Mouse (Mus musculus): Measurements from ENCODE around the gene Magi2. TPM values are rescaled to one million over a fixed set of nuclear protein-coding genes. Genes with fewer than 3 reads are reported as not detected.
"Not testable (repeated sequence)": the region's sequence is repeated elsewhere in the genome, so short reads cannot be mapped to it uniquely, and the experiment has no call there.

Gene Magi2
- polyA plus RNA-seq, 1 experiment from 2014 or later: 2.7 TPM

DNA sequence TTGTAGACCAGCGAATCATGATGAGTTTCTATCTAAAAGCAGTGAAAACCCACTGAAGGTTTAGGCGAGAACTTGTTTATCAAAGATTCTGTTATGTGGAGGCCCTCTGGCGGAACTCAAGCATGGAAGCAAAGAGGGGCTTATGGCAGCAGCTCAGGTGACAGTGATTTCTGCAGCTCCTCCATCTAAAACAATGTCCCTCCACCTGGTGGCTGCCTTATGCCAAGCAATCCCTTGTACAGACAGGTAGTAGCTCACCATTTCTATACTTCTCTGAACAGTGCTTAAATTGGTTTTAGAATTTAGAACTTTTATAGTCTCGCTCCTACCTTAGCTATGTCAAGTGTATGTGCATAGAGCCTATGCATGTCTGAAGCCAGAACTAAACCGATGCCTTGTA lies 1472.3 kb downstream of the Magi2 start:
- ATAC-seq (ENCODE audit: extremely low read depth, insufficient number of reproducible peaks, low FRiP score, low TSS enrichment): no peak
- H3K9ac ChIP-seq: no peak overlapping the region
- H3K4me2 ChIP-seq: no peak overlapping the region
- no peak overlapping the region for H3K27ac ChIP-seq (replicated peaks)
- 70% methylated on average over 5 of the region's 5 CpGs for WGBS
- H3K9me3 ChIP-seq: peaks cover 3% of the 10 kb centered on the region; the same call in 1 of the 2 replicates
- no peaks in the 10 kb centered on the region for H3K36me3 ChIP-seq
- H3K27me3 ChIP-seq (replicated peaks): peaks cover 3% of the 10 kb centered on the region; the same call in 1 of the 2 replicates
- peaks cover 5% of the 10 kb centered on the region for H3K4me1 ChIP-seq
- H3K4me3 ChIP-seq: no peak overlapping the region

DNA sequence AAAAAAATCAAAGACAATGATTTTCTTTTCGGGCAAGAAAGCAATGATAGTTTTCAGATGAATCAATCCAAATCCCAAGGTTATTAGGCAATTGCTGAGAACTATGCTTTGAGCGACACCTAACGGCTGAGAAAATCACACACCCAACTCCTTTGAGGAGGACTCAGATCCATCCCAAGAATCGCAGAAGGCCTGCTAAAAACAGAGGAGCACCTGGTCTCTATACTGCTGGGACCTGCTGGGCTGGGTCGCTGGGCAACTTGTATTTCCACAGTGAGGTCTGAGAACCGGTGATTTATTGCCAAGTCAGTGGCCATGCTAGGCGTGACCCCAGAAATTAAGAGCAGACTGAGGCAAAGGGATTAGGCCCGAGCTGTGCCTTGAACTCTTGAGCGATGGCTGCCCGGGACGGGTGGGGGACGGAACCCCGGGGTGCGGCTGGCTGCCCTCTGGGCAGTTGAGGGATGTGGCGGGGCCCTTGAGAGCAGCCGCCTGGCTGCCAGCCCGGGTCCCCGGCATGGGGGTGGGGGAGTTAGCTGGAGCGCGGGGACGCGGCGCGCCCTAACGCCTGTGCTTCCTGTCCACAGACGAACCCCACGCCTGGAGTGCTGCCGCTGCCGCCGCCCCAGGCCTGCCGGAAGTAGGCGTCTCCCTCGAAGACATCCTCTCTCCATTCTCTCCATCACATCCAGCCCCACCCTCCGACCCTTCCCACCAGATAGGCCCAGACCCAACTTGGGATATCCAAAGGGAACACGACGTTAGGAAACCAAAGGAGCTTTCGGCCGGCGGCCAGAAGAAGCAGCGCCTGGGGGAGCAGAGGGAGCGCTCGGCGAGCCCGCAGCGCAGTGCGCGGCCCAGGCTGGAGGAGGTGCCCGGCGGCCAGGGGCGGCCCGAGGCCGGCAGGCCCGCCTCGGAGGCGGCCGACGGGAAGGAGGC lies 1474.9 kb downstream of the Magi2 start:
- Histone ChIP-seq H3K4me2 (peak overlapping the region; percentile 87), H3K4me3 (peak overlapping the region; percentile 72), H3K27me3 (replicated peaks) (peaks cover 3% of the 10 kb centered on the region; the same call in 1 of the 2 replicates), H3K27ac (replicated peaks) (peak overlapping the region; percentile 93), H3K9me3 (no peaks in the 10 kb centered on the region), H3K36me3 (no peaks in the 10 kb centered on the region), H3K4me1 (peaks cover 5% of the 10 kb centered on the region), H3K9ac (peak overlapping the region; percentile 86)
- WGBS: under 1% methylated on average over 52 of the region's 57 CpGs
- ATAC-seq (ENCODE audit: extremely low read depth, insufficient number of reproducible peaks, low FRiP score, low TSS enrichment): peak; percentile 84

DNA sequence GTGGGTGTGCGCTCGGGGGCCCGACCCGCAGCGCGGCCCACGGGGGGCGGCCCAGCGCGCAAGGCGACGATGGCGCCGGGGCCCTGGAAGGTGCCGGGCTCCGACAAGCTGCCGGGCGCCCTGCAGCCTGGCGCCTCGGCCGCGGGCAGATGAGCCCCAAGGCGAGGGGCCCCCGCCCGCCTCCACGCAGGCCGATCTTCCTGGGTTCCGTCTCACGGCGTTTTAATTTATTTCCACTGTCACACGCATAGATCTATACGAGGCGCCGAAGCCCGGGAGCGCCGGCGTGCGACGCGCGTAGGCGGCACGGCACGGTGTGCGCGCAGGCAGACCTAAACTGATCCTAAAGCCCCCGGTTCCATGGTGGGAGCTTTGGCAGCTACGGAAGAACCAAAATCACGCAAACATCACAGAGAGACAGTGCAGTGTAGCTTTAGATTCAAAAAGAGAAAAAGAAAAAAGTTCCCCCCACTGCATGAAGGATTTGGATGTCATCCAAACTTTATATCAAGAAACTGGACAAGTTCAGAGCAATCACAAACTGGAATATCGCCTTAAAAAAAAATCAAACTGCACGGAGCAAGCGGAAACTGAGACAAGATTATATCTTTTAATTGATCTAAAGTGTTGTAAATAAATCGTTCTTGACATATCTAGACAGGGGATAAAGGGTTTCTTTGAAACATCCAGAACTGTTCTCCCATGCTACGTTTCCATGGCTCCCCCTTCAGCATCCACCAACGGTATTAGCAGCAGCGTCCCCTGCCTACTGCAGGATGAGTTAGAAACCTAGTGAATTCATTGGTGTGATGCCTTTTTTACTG lies 1475.9 kb downstream of the Magi2 start:
- Histone ChIP-seq H3K9ac (peak overlapping the region; percentile 86), H3K36me3 (no peaks in the 10 kb centered on the region), H3K9me3 (no peaks in the 10 kb centered on the region), H3K27ac (replicated peaks) (peak overlapping the region; percentile 93), H3K4me1 (peaks cover 5% of the 10 kb centered on the region), H3K4me2 (peak overlapping the region; percentile 87), H3K4me3 (peak overlapping the region; percentile 72), H3K27me3 (replicated peaks) (peaks cover 3% of the 10 kb centered on the region; the same call in 1 of the 2 replicates)
- peak; percentile 11; the same call in 1 of the 2 replicates for ATAC-seq (ENCODE audit: extremely low read depth, insufficient number of reproducible peaks, low FRiP score, low TSS enrichment)
- WGBS: under 1% methylated on average over 44 of the region's 57 CpGs

DNA sequence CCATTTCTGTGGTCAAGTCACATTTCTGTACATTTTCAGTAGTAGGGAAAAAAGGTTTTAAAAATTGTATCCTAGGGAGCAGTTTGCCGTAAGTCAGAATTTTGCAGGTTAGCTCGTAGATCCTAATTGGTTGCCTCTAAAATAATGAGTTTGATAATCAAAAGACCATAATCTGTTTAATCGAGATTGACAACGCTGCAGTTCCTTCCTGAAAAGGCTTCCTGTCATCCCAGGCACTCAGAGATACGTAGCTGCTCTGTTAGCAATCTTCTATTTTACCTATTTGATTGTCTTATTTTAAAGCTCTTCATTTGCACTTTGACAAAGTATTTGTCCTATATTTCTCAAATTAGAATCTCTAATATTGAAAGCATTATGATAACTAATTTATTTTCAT lies 1476.5 kb downstream of the Magi2 start:
- Histone ChIP-seq H3K4me1 (peaks cover 5% of the 10 kb centered on the region), H3K9ac (peak overlapping the region; percentile 86; the same call in 1 of the 2 replicates), H3K4me2 (peak overlapping the region; percentile 87), H3K27me3 (replicated peaks) (peaks cover 3% of the 10 kb centered on the region; the same call in 1 of the 2 replicates), H3K4me3 (peak overlapping the region; percentile 72), H3K9me3 (no peaks in the 10 kb centered on the region), H3K27ac (replicated peaks) (no peak overlapping the region), H3K36me3 (no peaks in the 10 kb centered on the region)
- 66% methylated on average over 5 of the region's 5 CpGs for WGBS
- no peak for ATAC-seq (ENCODE audit: extremely low read depth, insufficient number of reproducible peaks, low FRiP score, low TSS enrichment)

DNA sequence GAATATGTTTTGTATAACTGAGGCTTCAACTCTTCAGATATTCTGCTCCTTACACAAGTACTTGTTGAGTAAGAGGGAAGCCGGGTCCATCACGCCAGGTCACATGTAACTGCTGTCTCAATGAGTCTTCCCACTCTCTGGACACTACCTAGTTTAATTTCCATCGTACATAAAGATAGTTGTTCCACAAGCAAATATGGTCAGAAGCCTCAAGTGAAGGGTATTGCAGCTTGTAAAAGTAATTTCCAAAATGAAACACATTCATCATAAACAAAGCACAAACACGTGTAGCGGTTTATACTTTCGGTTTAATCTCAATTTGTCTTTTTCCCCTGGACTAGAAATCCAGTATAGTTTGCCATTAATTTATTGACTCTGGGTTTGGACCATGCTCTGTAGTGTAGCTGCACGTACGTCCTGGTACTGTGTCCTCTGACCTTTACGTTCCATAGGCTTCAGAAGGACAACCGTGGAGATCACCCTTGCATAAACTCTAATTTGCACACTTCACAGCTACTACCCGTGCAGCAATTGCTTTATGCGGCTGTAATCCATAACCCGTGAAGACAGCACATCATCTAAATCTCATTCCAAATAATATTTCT lies 1477.2 kb downstream of the Magi2 start:
- Histone ChIP-seq H3K4me3 (no peak overlapping the region), H3K27ac (replicated peaks) (no peak overlapping the region), H3K9me3 (no peaks in the 10 kb centered on the region), H3K9ac (no peak overlapping the region), H3K27me3 (replicated peaks) (peaks cover 3% of the 10 kb centered on the region; the same call in 1 of the 2 replicates), H3K4me1 (peaks cover 5% of the 10 kb centered on the region), H3K4me2 (no peak overlapping the region), H3K36me3 (no peaks in the 10 kb centered on the region)
- no peak for ATAC-seq (ENCODE audit: extremely low read depth, insufficient number of reproducible peaks, low FRiP score, low TSS enrichment)
- WGBS: 91% methylated on average over 13 of the region's 13 CpGs

DNA sequence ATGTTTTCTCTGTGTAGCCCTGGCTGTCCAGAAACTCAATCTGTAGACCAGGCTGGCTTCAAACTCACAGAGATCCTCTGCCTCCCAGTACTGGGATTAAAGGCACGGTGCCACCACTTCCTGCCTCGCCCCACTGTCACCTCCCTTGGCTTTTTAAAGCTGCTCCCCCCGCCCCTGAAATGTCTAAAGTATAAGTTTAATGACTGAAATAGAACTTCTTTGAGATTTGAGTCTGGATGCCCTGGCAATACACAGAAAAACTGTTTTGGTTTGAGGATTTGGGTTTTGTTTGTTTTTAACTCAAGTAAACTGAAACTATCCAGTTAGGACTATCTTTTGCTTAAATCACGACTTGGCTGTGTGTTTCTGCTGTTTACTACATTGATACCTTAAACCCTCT lies 1478.0 kb downstream of the Magi2 start:
- H3K36me3 ChIP-seq: no peaks in the 10 kb centered on the region
- ATAC-seq (ENCODE audit: extremely low read depth, insufficient number of reproducible peaks, low FRiP score, low TSS enrichment): no peak
- no peak overlapping the region for H3K27ac ChIP-seq (replicated peaks)
- no peak overlapping the region for H3K9ac ChIP-seq
- 43% methylated on average over 4 of the region's 4 CpGs for WGBS
- no peaks in the 10 kb centered on the region for H3K9me3 ChIP-seq
- 0 out of 2 replicates have a peak, but pooled peaks cover 3% of the 10 kb centered on the region for H3K27me3 ChIP-seq (replicated peaks)
- no peak overlapping the region for H3K4me2 ChIP-seq
- no peak overlapping the region for H3K4me3 ChIP-seq
- H3K4me1 ChIP-seq: peaks cover 5% of the 10 kb centered on the region

DNA sequence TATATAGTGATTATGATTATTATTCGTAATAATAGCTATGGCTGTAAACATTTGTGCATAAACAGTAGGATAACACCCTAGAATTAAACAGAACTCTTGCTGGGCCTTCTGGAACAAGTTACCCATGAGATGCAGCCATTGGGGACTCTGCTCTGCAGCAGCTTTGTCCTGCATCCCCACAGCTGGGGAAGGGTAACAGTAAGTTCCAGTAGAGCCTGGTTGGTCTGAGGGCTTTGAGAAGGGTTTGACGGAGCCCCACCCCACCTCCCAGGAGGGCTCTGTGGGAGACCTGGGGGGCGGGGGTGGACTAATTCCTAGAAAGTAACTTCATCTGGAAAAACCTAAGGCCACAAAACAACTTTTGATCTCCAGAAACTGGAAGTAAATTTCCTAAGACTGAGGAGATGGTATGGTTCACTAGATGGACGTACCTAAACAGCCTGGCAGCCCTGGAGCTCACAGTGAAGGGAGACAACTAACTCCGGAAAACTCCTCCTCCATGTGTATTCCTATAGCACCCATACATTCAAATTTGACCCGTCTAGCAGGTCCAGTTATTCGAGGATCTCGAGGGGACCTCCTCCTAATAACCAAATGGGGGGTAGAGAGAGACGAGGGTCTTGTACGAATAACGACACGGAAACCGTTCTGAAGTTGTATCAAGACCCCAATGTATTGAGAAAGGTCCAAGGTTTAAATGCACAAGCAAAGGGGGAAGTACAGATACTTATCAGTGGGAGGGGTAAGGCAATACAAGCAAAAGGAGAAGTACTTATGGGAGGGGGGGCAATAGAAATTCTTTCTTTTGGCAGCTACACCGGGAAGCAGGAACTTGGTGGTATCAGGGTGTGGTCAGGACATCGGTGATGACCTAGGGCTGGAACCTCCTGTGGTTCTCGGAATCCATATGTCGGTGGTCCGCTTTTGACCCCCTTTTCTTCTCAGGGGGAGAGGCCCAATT lies 1479.8 kb downstream of the Magi2 start:
- WGBS: 81% methylated on average over 11 of the region's 18 CpGs
- H3K9me3 ChIP-seq; H3K4me3 ChIP-seq; ATAC-seq (ENCODE audit: extremely low read depth, insufficient number of reproducible peaks, low FRiP score, low TSS enrichment); H3K4me2 ChIP-seq; H3K27ac ChIP-seq (replicated peaks); H3K4me1 ChIP-seq; H3K36me3 ChIP-seq; H3K27me3 ChIP-seq (replicated peaks); H3K9ac ChIP-seq: not testable (repeated sequence)

DNA sequence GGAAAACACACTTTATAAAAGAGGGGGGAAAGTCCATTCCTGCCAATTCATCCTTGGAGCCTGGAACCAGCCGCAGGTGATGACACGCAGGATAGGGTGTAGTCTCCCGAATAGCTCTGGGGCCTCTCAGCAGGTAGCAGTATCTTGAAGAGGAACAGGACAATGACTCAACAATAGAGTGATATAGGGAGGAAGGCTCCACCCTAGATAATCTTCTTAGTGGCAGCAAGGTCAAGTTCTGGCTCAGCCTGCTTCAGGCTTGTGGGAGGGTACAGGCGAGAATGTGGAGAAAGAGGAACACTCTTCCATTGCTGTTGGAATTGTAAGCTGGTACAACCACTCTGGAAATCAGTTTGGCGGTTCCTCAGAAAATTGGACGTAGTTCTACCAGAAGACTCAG lies 1484.0 kb downstream of the Magi2 start:
- H3K4me2 ChIP-seq; ATAC-seq (ENCODE audit: extremely low read depth, insufficient number of reproducible peaks, low FRiP score, low TSS enrichment); H3K4me1 ChIP-seq; H3K4me3 ChIP-seq; H3K9me3 ChIP-seq; H3K9ac ChIP-seq; H3K27ac ChIP-seq (replicated peaks); H3K36me3 ChIP-seq; H3K27me3 ChIP-seq (replicated peaks): not testable (repeated sequence)
- 71% methylated on average over 6 of the region's 6 CpGs for WGBS

DNA sequence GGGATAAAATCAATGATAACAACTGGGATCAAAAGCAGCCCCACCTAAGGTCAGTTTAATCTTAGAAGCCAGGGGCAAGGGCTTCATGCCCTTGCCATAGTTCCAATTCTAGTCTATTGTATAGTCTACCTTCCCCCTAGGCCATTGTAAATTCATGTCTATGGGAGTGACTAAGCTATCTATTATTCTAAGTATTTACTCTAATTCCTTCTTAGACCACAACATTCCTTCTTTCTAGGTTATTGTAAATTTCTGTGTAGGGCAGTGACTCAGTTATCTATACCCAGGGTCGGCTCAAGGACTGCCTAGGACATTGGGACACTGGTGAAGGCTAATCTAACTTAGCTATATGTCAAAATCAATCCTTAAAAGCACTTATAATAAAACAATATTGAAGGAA lies 1487.8 kb downstream of the Magi2 start:
- not testable (repeated sequence) for H3K9ac ChIP-seq; H3K4me2 ChIP-seq; H3K4me1 ChIP-seq; H3K27me3 ChIP-seq (replicated peaks); H3K4me3 ChIP-seq; H3K36me3 ChIP-seq; H3K27ac ChIP-seq (replicated peaks); H3K9me3 ChIP-seq; ATAC-seq (ENCODE audit: extremely low read depth, insufficient number of reproducible peaks, low FRiP score, low TSS enrichment)
- 77% methylated on average over 1 of the region's 1 CpGs for WGBS

DNA sequence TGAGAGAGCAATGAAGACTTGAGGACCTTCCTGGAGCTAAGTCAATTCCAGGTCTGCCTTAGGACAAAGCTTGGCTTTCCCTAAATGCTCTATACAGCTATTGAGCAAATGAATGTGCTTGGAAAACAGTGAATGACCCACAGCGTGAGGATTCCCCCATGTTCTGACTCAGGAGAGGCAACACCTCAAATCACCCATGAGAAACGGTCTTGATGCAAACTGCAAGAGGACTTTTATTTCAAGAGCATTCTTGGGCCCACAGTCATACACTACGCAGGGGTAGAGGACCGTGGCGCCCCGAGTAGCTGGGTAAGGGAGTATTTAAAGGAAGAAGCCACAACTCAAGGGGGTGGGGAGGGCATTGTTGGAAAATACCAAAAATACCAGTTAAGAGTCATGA lies 1489.1 kb downstream of the Magi2 start:
- H3K9ac ChIP-seq; H3K27me3 ChIP-seq (replicated peaks); H3K27ac ChIP-seq (replicated peaks); H3K36me3 ChIP-seq; ATAC-seq (ENCODE audit: extremely low read depth, insufficient number of reproducible peaks, low FRiP score, low TSS enrichment); H3K4me3 ChIP-seq; H3K9me3 ChIP-seq; H3K4me1 ChIP-seq; H3K4me2 ChIP-seq: not testable (repeated sequence)
- 86% methylated on average over 6 of the region's 6 CpGs for WGBS
